Mouse (Mus musculus): ENCODE data around the gene Usf3. TPM values are rescaled to one million over a fixed set of nuclear protein-coding genes. Genes with fewer than 3 reads are reported as not detected.

Gene Usf3
- polyA plus RNA-seq, 1 experiment from 2014 or later = 1.7 TPM

- 58% methylated on average over 5 of the region's 5 CpGs for WGBS
- H3K27ac ChIP-seq = no peak overlapping the region
These were observed 97.6 kb downstream of the Usf3 start for GRCm38 (mm10) chr16:44270606-44271005.

GRCm38 (mm10) chr16:44271371-44272038, 98.5 kb downstream of the Usf3 start:
- H3K27ac ChIP-seq = no peak overlapping the region
- no peak for ATAC-seq (replicated peaks; ENCODE audit: insufficient number of reproducible peaks, insufficient read depth, low FRiP score, low read depth)
- H3K9me3 ChIP-seq (replicated peaks) = no peaks in the 10 kb centered on the region
- no peak overlapping the region for H3K4me3 ChIP-seq
- H3K27me3 ChIP-seq = no peaks in the 10 kb centered on the region
- WGBS = 61% methylated on average over 9 of the region's 9 CpGs
- 0 out of 2 replicates have a peak, but pooled peaks cover 3% of the 10 kb centered on the region for H3K4me1 ChIP-seq (replicated peaks)
- H3K36me3 ChIP-seq = no peaks in the 10 kb centered on the region
- no peak overlapping the region for H3K4me2 ChIP-seq
- no peak overlapping the region for H3K9ac ChIP-seq

More at GRCm38 (mm10) chr16:44270606-44271005, 97.6 kb downstream of the Usf3 start:
- H3K4me3 ChIP-seq = no peak overlapping the region
- ATAC-seq (replicated peaks; ENCODE audit: insufficient number of reproducible peaks, insufficient read depth, low FRiP score, low read depth) = no peak
- no peaks in the 10 kb centered on the region for H3K36me3 ChIP-seq
- H3K27me3 ChIP-seq = no peaks in the 10 kb centered on the region
- no peak overlapping the region for H3K9ac ChIP-seq
- H3K9me3 ChIP-seq (replicated peaks) = no peaks in the 10 kb centered on the region
- 0 out of 2 replicates have a peak, but pooled peaks cover 3% of the 10 kb centered on the region for H3K4me1 ChIP-seq (replicated peaks)
- H3K4me2 ChIP-seq = no peak overlapping the region

Other genes starting within 250 kb of the Usf3 start
- 13.7 and 14.9 TPM in 2 replicates for gene Qtrt2, start 246.4 kb upstream of the Usf3 start, polyA plus RNA-seq (2015; fragmentation: Nextera tagmentation; extraction: Ambion mirVana)
- 0.81 and 1.3 TPM in 2 replicates for gene Zdhhc23, start 193.5 kb upstream of the Usf3 start, polyA plus RNA-seq (2015; fragmentation: Nextera tagmentation; extraction: Ambion mirVana)
- gene Gramd1c, start 109.9 kb upstream of the Usf3 start, polyA plus RNA-seq (2015; fragmentation: Nextera tagmentation; extraction: Ambion mirVana) = 4.6 and 5.5 TPM in 2 replicates
- 32.6 and 34.8 TPM in 2 replicates for gene Atp6v1a, start 33.5 kb upstream of the Usf3 start, polyA plus RNA-seq (2015; fragmentation: Nextera tagmentation; extraction: Ambion mirVana)
- gene Naa50, start 33.4 kb upstream of the Usf3 start, polyA plus RNA-seq (2015; fragmentation: Nextera tagmentation; extraction: Ambion mirVana) = 72.0 and 78.1 TPM in 2 replicates
- 0.11 and 0.57 TPM in 2 replicates for gene Sidt1, start 159.9 kb downstream of the Usf3 start, polyA plus RNA-seq (2015; fragmentation: Nextera tagmentation; extraction: Ambion mirVana)
- 16.5 and 16.7 TPM in 2 replicates for gene Spice1, start 173.9 kb downstream of the Usf3 start, polyA plus RNA-seq (2015; fragmentation: Nextera tagmentation; extraction: Ambion mirVana)
- 0.09 and 0.16 TPM in 2 replicates for gene Cfap44, start 221.6 kb downstream of the Usf3 start, polyA plus RNA-seq (2015; fragmentation: Nextera tagmentation; extraction: Ambion mirVana)